Mouse (Mus musculus): Measurements from ENCODE around the gene Amdhd1.

Amdhd1 gene

DNA sequence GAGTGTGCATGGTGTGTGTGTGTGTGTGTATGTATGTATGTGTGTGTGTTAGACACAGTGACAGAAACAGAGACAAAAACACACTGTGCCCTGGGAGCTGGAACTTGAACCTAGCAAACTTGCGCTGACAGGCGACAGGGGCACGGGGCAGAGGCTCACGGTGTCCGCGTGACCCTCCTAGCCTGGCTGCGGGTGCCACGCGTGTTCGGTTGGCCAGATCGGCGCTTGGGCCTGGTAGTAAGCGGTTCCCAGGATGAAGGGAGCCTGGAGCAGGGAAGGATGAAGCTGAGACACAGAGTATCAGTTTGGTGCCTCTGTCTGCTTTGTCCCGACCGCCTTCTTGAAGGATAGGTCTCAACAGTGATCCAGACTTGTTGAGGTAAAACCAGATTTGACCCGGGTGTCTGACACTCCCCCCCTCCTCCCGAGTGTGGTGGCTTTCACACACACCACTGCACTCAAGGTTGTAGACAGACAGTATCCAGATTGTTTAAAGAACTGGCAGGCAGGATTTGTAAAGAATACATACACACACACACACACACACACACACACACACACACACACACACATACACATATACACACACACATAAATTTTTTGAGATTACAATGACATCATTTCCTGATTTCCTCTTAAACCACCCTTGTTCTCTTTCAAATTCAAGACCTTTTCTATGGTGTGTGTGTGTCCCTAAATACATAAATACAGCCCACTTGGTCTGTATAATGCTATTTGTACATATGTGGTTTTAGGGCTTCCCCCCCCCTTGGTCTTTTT, 788 bp upstream of the Amdhd1 start, which contains the start of gene Ccdc38:
Gene Ccdc38 (plus strand): TSS at position 202 of the 780 bp plus-strand sequence.
- DNase-seq (ENCODE audit: low read depth, low spot score) = peak; percentile 67

DNA sequence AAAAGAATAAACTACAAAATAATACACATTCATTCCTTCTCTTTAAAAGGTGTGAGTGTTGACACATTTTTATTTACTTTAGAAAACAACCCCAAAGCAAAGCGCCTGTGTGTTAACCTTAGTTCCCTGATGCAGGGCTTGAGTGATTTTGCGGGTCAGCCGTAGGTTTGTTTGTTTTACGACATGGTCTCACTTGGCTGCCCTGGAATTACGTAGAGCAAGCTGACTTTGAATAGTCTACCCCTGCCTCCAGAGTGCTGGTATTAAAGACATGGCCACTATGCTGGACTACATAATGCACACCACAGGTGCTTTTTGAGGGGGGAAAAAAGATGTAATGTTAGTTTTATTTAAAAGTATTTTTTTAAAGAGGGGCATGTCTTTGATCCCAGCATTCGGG, 1.0 kb downstream of the Amdhd1 start:
- DNase-seq (ENCODE audit: low read depth, low spot score) = no peak

DNA sequence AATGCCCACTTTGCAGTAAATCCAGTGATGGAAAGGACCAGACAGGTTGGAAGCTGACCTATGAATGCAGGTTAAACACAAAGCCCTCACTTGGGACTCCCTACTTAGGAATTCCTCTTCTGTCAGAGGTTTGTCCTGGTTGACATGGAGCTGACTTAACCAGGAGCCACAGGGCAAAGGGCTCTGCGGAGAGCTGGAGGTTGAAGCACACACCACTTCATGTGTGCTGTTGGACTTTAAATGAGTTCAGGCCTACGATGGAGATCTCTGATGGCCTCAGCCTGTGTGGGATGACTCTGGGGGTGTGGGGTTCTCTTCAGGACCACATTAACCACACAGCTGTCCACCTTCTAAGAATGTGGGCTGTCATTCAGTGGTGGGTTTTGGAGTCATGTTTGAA, 1.5 kb downstream of the Amdhd1 start:
- DNase-seq (ENCODE audit: low read depth, low spot score) = no peak

DNA sequence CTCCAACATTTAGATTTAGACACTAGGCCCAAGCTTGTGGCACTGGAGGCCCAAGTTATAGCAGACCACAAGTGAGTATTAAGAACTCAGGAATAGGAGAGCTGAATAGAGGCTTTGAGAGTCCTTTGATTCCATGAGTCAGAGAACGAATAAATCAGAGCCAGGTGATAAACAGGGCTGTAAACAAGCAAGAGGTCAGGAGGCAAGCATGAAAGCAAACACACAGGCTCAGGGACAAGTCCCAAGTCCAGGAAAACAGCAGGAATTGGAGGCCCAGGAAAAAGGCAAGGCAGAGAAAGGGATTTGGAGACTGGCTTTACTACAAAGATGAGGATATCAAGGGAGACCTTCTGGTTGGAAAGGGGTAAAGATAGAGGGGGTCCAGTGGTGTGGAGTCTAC, 14.5 kb downstream of the Amdhd1 start:
- DNase-seq (ENCODE audit: low read depth, low spot score) = no peak

DNA sequence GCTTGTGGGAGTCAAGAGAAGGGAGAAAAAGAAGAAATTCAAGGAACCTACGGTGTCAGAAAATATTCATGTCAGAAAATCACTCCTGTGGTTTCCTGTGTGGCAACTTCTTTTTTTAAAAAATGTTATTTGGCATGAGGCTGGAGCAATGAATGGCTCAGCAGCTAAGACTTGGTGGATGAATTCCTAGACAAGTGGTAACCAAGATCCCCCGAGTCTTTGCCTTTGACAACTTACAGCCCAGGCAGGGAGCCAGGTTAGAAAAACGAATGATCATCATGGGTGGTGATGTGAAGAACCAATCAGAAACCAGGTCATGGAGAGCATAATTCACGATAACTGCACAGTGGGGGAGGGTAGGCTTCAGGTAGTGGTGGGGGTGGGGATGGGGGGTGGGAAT, 18.8 kb downstream of the Amdhd1 start:
- no peak for DNase-seq (ENCODE audit: low read depth, low spot score)

DNA sequence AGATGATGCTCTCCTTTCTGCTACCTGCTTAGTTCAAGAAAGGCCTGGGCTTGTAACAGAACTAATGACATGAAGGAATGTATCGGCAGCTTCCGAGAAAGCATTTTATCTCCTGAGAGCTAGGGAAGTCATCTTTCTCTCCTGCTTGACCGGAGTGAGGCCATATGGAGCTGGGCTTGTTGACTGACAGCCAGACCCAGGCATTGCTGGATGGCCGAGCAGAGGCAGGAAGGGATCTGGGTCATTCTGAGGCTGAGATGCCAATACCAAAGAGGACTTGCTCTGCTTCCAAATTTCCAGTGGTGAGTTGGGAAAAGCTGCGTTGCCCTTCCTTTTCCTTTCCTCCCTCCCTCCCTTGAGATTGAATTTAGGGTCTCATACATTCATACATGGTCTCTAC, 20.1 kb downstream of the Amdhd1 start:
- no peak for DNase-seq (ENCODE audit: low read depth, low spot score)

DNA sequence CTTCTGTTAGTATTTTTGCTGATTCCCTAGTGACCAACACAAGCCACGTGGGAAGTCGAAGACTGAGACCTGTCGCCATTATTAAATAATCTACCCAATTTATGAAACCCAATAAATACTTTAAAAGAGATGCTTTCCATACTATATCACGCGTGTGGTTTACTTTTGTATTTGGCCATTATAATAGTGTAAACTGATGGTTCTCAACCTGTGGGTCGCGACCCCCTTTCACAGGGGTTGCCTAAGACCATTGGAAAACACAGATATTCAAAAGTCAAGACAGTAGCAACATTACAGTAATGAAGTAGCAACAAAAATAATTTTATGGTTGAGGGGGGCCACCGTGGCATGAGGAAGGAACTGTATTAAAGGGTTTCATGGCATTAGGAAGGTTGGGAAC, 20.7 kb downstream of the Amdhd1 start:
- DNase-seq (ENCODE audit: low read depth, low spot score) = no peak

DNA sequence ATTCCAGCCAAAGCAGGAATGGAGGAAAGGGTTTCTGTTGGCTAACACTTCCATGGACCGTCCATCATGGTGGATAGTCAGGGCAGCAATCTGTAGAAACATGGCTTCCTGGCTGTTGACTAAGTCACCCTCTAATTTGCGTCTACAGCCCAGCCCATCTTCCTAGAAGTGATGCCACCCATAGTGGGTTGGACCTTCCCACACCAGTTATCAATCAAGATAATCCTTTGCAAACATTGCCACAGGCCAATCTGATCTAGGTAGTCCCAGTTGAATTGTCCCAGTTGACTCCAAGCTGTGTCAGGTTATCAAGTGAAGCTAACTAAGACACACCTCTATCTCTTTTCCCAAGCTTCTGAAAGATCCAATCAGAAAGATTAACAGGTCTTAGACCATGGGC, 21.2 kb downstream of the Amdhd1 start:
- DNase-seq (ENCODE audit: low read depth, low spot score) = no peak

DNA sequence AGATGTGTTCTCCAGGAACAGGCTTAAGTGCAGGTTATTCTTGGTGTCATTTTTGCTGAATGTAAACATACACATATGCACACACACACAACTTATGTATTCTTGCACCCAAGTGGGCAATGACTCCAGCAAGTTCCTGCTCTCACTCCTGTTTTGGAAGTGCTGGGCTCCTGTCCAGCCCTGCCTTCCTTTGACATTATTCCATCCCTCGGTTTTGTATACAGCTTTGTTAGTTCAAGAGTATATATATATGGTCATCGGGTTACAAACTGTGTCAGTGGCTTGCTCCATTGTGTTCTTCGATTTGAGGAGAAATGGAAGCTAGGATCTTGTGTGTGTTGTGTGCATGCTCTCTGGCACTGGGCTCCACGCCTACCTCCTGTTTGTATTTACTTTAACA, 21.6 kb downstream of the Amdhd1 start:
- no peak for DNase-seq (ENCODE audit: low read depth, low spot score)

DNA sequence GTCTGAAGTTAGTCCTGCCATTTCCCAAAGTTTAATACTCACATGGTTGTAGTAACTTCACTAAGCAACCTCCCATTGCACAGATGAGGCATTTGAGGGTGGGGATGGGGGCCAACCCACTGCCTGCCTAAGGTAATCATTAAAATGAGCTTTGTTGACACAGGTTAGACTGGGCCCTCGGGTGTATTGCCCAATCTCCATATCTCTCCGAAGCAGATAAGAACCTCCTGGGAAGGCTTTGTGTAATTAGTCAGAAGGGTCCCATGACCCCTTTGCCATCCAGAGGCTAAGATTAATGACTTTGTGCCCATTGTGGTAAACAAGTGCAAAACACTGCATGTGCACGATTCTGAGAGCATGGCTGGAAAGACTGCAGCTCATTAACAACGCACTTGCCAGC, 22.1 kb downstream of the Amdhd1 start:
- DNase-seq (ENCODE audit: low read depth, low spot score) = no peak

DNA sequence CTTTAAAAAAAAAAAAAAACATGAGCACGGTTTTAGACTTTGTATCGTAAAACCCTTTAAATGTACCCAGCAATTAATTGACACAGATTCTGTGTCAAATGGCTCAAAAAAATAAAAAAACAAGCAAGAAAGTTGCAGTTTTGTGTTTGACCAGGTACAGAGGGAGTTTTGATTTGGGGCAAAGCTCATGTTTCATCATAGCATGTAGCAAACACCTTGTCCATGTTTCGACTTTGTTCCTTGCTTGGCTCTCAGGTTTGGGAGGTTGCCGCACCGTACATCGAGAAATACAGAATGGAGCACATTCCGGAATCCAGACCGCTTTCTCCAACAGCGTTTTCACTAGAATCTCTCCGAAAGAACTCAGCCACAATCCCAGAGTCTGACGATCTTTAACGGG, 23.9 kb downstream of the Amdhd1 start:
- no peak for DNase-seq (ENCODE audit: low read depth, low spot score)

DNA sequence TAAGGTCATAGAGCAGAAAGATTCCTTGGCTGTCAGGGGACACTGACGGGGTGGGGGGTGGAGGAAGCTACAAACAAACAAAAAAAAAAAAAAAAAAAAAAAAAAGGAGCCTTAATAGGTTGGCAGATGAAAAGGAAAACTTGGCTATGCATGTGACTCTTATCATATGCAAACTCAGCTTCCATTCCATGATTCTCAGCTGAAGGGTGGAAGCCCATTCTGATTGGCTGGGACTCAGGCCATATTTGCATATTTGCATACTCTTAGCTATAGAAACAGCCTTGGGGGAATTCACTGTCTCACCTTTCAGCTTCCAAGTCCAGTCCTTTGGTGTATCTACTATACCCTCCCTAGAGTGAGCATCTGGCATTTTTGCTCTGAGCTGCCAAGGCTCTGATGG, 24.4 kb downstream of the Amdhd1 start:
- no peak for DNase-seq (ENCODE audit: low read depth, low spot score)

DNA sequence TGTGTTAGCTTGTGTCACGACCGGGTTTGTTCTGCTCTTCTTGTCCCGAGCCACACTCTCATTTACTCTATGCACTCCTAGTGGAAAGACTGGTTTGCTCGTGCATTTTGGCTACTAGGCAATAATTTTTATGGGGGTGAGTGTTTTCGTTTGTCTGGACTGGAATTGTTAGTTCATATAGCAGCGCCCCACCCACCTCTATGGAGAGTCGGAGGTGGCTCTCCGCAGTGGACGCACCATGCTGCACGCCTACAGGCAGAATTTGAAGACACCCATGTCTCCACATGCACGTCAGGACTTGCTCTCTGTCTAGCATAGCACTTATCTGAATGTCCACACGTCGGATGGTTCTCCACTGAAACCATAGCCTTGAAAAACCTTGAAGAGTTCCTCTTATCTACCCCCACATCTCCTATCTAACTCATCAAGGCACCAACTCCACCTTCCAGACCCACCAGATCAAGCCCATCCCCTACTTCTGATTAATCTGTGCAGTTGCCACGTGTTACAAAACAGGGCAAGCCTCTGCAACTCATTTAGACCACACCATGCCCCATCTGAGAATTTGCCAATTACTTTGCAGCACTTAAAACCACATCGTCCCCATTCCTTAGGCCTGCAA, 30.2 kb downstream of the Amdhd1 start:
- no peak for DNase-seq (ENCODE audit: low read depth, low spot score)

DNA sequence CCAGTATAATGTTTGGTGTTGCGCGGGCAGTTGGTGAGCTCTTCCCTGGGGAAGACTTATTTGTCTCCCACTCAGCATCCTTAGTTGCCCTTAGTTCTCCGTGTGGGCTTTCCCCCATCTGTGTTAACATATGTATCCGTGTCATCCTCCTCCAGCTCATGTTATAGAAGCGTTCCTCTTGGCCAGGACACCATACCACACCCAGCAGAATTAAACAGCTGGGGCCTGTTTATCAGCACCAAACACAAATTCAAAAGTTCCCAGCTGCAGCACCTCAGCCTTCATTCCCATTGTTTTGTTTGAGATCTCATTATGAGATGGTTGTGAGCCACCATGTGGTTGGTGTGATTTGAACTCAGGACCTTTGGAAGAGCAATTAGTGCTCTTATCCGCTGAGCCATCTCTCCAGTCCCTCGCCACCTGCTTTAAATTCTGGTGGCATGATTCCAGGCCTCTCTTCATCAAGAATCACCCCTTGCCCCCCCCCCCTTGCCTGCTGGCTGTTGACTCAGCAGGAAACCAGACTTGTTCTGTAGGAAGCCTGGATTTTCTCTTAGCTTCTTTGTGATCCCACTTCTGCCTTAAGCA, 31.4 kb downstream of the Amdhd1 start:
- no peak for DNase-seq (ENCODE audit: low read depth, low spot score)

DNA sequence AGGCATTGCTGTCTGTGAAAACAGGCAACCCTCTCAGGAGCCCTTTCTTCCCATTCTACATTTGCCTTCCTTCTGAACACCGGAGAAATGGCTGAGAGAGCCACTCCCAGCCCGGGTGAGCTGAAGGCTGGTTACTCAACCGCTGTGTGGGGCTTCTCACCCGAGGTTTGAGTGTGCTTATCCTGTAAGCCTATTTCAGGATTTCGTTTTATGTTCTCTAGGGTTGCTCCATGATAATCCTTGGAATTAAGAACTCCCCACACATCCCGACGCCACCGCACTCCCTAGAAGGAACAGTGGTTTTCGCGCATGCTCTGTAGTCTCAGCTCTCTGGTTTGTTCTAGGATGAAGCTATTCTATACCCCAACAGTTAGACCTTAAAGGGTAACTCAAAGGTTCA, 38.5 kb downstream of the Amdhd1 start:
- DNase-seq (ENCODE audit: low read depth, low spot score) = no peak

DNA sequence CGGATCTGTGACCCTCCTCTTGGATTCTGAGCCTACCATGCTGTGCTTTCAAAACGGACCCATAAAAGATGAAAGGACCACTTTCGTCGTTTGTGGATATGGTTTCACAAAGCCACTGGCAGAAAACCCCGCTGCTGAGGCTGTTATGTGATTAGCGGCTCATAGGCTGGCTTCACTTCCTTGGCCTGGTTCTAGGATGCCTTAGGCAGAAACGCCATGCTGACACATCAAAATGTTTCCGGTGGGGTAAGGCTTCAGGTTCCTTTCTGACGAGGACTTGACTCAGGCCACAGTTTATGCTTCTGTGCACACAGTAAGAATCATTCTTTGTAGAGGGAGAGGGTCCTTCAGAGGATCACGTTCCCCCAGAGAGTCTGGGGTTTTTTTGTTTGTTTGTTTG, 39.0 kb downstream of the Amdhd1 start:
- peak; percentile 20 for DNase-seq (ENCODE audit: low read depth, low spot score)

DNA sequence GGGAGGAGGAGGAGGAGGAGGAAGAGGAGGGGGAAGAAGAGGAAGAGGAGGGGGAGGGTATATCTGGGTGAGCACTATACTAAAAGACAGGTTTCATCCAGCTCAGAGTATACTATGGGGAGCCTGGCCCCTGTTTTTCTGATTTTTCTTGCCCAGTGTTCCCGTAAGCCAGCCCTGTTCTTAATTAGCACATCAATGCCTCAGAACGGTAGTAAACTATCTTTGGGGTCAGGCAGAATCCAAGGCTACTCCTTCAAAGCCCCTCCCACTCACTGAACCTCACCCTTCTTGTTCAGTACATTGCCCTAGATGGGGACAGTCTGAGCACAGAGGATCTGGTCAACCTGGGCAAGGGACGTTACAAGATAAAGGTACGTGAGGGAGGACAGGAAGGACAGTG, 49.4 kb downstream of the Amdhd1 start:
- no peak for DNase-seq (ENCODE audit: low read depth, low spot score)

DNA sequence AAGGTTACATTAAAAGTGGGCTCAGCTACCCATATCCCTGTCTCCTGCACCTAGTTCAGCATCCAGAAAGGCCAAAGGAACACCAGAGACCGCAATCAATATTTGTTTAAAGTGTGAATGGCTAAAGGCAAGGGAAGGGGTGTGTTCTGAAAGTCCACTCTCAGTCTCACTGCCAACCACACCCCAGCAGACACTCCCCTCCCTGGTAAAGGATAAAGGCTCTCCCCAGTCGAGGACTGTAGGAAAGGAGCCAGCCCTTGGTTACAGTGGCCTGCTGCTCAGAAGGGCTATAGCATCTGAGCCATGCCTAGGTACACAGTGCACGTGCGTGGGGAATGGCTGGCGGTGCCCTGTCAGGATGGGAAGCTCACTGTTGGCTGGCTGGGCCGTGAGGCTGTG, 51.0 kb downstream of the Amdhd1 start:
- no peak for DNase-seq (ENCODE audit: low read depth, low spot score)

DNA sequence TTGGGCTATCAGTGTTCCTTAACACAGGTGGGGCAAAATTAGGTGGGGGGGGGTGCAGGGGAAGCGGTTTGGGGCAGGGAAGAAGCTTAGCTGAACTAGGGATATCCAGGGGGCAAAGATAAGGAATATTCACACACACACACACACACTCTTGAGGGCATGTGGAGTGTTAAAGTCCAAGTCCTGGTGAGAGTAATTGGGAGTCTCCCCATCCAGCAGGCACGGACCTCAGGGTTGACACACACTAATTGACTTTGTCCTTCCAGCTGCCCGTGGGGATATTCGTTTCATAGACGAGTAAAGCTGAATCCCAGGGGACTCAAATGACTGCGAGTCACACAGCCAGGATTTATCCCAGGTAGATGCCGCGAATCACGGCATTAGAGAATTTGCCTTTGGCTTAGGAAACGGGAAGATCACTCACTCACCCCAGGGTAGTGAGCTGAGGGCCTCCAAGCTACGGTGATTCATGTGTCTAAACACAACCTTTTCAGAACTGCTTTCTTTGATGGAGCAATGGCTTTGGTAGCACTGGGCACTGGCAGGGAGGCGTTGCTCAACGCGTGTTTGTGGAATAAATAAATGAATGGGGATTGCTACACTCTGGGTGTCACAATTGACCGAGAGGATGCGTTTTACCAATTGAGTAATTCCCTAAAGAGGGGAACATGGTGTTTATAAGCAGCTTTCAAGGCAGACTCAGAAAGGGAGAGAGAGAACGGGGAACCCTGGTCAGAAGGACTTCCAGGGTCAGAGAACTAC, 51.6 kb downstream of the Amdhd1 start, which contains the start of gene Hal:
Gene Hal (plus strand): TSS at position 703 of the 762 bp plus-strand sequence.
- no peak for DNase-seq (ENCODE audit: low read depth, low spot score)

DNA sequence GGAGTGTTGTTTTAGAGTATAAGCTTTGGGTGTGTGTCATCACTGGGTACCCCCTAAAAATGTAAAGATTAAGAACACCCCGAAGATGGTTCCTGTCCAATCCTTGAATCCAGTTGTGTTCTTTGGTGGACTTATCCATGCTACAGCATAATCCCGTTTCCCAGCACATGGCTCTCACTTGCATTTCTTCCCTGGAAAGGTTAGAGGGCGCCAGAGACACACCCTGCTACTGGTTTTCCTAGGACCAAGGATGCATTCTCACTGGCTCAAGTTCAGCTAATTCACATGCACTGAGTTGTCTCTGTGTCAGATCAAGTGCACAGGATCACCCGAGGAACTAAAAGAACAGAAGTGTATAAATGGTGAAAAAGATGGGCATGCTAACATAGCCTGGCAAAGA, 53.2 kb downstream of the Amdhd1 start:
- no peak for DNase-seq (ENCODE audit: low read depth, low spot score)

DNA sequence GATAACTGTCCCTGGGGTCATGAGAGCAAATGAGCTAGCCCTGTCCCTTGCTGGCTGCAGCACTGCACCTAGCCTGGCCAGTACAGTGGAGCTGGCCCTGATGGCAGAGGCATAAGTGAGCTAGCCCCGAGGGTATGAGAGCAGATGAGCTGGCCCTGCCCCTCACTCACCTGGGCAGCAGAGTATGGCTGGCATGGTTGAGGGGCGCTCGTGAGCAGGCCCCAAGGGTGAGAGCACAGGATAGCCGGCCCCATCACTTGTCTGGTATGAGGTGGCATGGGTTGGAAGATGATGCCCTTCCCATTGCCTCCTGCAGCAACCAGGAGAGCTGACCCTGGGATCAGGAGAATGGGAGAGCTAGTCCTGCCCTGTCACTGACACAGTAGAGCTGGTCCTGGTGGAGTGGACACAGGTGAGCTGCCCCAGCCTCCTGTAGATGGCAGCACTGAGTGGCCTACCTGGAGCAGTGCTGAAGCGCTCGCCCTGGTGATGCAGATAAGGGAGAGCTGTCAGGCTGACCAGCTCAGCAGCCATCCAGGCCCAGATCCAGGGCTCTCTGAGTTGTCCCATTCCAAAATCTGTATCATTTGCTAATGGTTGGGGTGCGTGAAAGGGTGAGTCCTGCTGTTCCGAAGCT, 54.7 kb downstream of the Amdhd1 start:
- peak; percentile 37 for DNase-seq (ENCODE audit: low read depth, low spot score)

DNA sequence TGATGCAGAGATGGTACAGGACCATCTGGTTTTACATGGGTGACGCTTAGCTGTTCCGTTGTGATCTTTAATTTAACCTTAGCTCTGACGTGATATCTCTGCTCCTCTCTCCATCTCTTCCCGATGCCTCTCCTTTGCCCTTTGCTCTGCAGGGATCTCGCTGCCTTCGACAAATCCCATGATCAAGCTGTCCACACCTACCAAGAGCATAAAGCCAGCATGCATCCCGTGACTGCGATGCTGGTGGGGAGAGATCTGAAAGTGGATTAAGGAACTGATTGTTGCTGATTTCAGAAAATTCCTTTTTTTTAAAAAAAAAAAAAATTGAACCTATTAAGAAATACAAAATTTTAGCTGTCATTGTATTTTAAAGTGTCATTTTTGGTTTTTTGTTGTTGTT, 55.3 kb downstream of the Amdhd1 start:
- DNase-seq (ENCODE audit: low read depth, low spot score) = no peak

Measured in CD4-positive helper T cell, adult 2 months (primary cell).